Mouse (Mus musculus) midbrain, embryonic 12.5 days (tissue): ENCODE measurements at regions not wholly inside any gene's neighbourhood (a gene's known extent, or its start where the extent isn't known, plus 50 kb on each side); places are given as distances from the start of the nearest gene placed in this dataset.
A peak's percentile ranks its signal among the peaks of the same experiment; 100 is the strongest.
"Not testable (repeated sequence)": the region's sequence is repeated elsewhere in the genome, so short reads cannot be mapped to it uniquely, and the experiment has no call there.

ENCODE experiments used
- ATAC-seq: fragments of 200-750 bp; cut with Nextera tagmentation; 2 replicates; pipeline ENCODE4 v1.8.0; 2017; ENCODE audit warnings: low read depth, moderate TSS enrichment, moderate library complexity; ENCODE audit not compliant: low FRiP score
- H3K27ac ChIP-seq: fragments of 300-500 bp; sonication (generic); replicated peaks from 2 replicates; pipeline ENCODE4 v1.5.1; 2016; ENCODE audit warnings: mild to moderate bottlenecking
- H3K27me3 ChIP-seq: fragments of 300-500 bp; sonication (generic); 2 replicates; pipeline ENCODE4 v1.6.1; 2016; ENCODE audit warnings: mild to moderate bottlenecking
- H3K36me3 ChIP-seq: fragments of 300-500 bp; sonication (generic); 2 replicates; pipeline ENCODE4 v1.6.1; 2016
- H3K4me1 ChIP-seq: fragments of 300-500 bp; sonication (generic); 2 replicates; pipeline ENCODE4 v1.6.1; 2016
- H3K4me2 ChIP-seq: fragments of 300-500 bp; sonication (generic); replicated peaks from 2 replicates; pipeline ENCODE4 v1.6.1; 2016; ENCODE audit warnings: mild to moderate bottlenecking, moderate library complexity
- H3K4me3 ChIP-seq: fragments of 300-500 bp; sonication (generic); 2 replicates; pipeline ENCODE4 v1.5.1; 2016; ENCODE audit warnings: mild to moderate bottlenecking
- H3K9ac ChIP-seq: fragments of 300-500 bp; sonication (generic); replicated peaks from 2 replicates; pipeline ENCODE4 v1.6.1; 2016; ENCODE audit warnings: mild to moderate bottlenecking, moderate library complexity
- H3K9me3 ChIP-seq: fragments of 300-500 bp; sonication (generic); 2 replicates; pipeline ENCODE4 v1.6.1; 2016; ENCODE audit warnings: mild to moderate bottlenecking
- WGBS: fragments of 180-500 bp; shearing (Covaris S2); methylation state at CpG from one replicate; pipeline ENCODE4 v1.1.7; 2016; 5-methylcytosine and 5-hydroxymethylcytosine counted together

GRCm38 (mm10) chr1:140903747-140904146, 657.8 kb downstream of the Kcnt2 start:
- not testable (repeated sequence) for H3K4me1 ChIP-seq, H3K4me3 ChIP-seq, H3K9me3 ChIP-seq, H3K27ac ChIP-seq, H3K4me2 ChIP-seq, H3K36me3 ChIP-seq, H3K9ac ChIP-seq, ATAC-seq, H3K27me3 ChIP-seq
- WGBS: 85% methylated on average over 1 of the region's 1 CpGs

GRCm38 (mm10) chr1:140913566-140913965, 667.6 kb downstream of the Kcnt2 start:
- no peaks in the 10 kb centered on the region for H3K4me1 ChIP-seq
- H3K4me2 ChIP-seq: no peak overlapping the region
- ATAC-seq: no peak
- no peak overlapping the region for H3K27ac ChIP-seq
- H3K36me3 ChIP-seq: no peaks in the 10 kb centered on the region
- no peaks in the 10 kb centered on the region for H3K9me3 ChIP-seq
- H3K4me3 ChIP-seq: no peak overlapping the region
- 81% methylated on average over 2 of the region's 2 CpGs for WGBS
- H3K9ac ChIP-seq: no peak overlapping the region
- H3K27me3 ChIP-seq: no peaks in the 10 kb centered on the region

GRCm38 (mm10) chr1:140940348-140940747, 694.4 kb downstream of the Kcnt2 start:
- H3K9ac ChIP-seq: no peak overlapping the region
- WGBS: 60% methylated on average over 4 of the region's 4 CpGs
- no peak for ATAC-seq
- H3K27ac ChIP-seq: no peak overlapping the region
- no peaks in the 10 kb centered on the region for H3K36me3 ChIP-seq
- no peaks in the 10 kb centered on the region for H3K9me3 ChIP-seq
- H3K4me2 ChIP-seq: no peak overlapping the region
- no peak overlapping the region for H3K4me3 ChIP-seq
- no peaks in the 10 kb centered on the region for H3K4me1 ChIP-seq
- no peaks in the 10 kb centered on the region for H3K27me3 ChIP-seq

GRCm38 (mm10) chr1:140958856-140959255, 712.9 kb downstream of the Kcnt2 start:
- H3K4me1 ChIP-seq: no peaks in the 10 kb centered on the region
- H3K36me3 ChIP-seq: no peaks in the 10 kb centered on the region
- H3K4me3 ChIP-seq: no peak overlapping the region
- H3K27ac ChIP-seq: no peak overlapping the region
- H3K27me3 ChIP-seq: no peaks in the 10 kb centered on the region
- ATAC-seq: 0 out of 2 replicates have a peak, but pooled peaks have one; percentile 23
- H3K9ac ChIP-seq: no peak overlapping the region
- H3K9me3 ChIP-seq: no peaks in the 10 kb centered on the region
- H3K4me2 ChIP-seq: no peak overlapping the region

GRCm38 (mm10) chr1:141001821-141002220, 755.9 kb downstream of the Kcnt2 start:
- WGBS: 75% methylated on average over 3 of the region's 3 CpGs
- no peaks in the 10 kb centered on the region for H3K4me1 ChIP-seq

More at GRCm38 (mm10) chr1:141001821-141002220, 755.9 kb downstream of the Kcnt2 start:
- Histone ChIP-seq H3K9me3 (no peaks in the 10 kb centered on the region), H3K9ac (no peak overlapping the region), H3K27ac (no peak overlapping the region), H3K36me3 (no peaks in the 10 kb centered on the region), H3K4me2 (no peak overlapping the region), H3K27me3 (no peaks in the 10 kb centered on the region), H3K4me3 (no peak overlapping the region)
- no peak for ATAC-seq
